Mouse (Mus musculus) heart, postnatal 14 days (tissue): ENCODE data around the gene Cog7. TPM values are rescaled to one million over a fixed set of nuclear protein-coding genes. Genes with fewer than 3 reads are reported as not detected.

Experiments
- DNase-seq, 2 experiments: peaks; one replicate each; pipeline ENCODE4 v3.0.0; 2021 to 2022
- intact Hi-C: fragments of 180-260 bp; cut with DNase I; formaldehyde crosslinking; loops from one replicate; pipeline ENCODE4 v1.15.1; 2025
- long read RNA-seq, 2 experiments: library from polyadenylated mRNA; stranded (forward); transcript quantifications; one replicate each; pipeline ENCODE4 v2.0.0; 2021
- total RNA-seq, 2 experiments: library from RNA; stranded (reverse); gene quantifications; 2 replicates each; pipeline ENCODE4 v1.2.3; 2021

Cog7 gene
- 10 to 100 TPM; 15.3 to 16.0 TPM for total RNA-seq
- long read RNA-seq, experiment 1, transcript Cog7-201 (17 exons, 2,902 nt), result major isoform, 6 of 23 reads
- long read RNA-seq, experiment 1, partial matches to known transcripts, result 10 of 23 reads
- long read RNA-seq, experiment 1, other reads (novel, unspliced or antisense), result 7 of 23 reads
- long read RNA-seq, experiment 2, partial matches to known transcripts, result 5 of 26 reads
- long read RNA-seq, experiment 2, other reads (novel, unspliced or antisense), result 18 of 26 reads

DNA sequence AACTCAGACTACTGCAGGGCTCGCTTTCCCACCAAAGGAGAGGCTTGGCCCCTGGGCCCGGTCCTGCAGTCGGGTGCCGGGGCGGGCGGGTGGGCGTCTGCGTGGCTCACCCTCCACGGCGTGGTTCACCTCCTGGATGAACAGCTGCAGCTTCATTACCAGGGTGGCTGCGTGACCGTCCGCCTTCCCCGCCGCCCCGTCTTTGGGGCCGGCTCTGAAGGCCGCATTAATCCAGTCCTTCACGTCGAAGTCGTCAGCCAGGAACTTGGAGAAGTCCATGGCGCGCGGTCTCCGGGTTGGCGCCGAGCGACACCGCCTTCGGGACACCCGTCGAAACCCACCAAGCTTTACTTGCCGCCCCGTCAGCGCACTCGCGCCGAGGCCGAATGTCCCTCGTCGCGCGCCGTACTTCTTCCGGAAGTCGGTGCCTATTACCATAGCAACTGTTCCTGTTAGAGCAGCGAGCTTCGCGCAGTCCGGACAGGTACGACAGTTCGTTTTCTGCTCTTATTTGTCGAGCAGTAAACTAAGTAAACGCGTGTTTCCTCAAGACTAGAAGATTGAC lies at the start of gene Cog7:
Cog7 (minus strand) TSS at position 405 of the 565 bp plus-strand sequence.
- intact Hi-C loops, result no loop called here
- DNase-seq, result peak; percentile 94 to 95

DNA sequence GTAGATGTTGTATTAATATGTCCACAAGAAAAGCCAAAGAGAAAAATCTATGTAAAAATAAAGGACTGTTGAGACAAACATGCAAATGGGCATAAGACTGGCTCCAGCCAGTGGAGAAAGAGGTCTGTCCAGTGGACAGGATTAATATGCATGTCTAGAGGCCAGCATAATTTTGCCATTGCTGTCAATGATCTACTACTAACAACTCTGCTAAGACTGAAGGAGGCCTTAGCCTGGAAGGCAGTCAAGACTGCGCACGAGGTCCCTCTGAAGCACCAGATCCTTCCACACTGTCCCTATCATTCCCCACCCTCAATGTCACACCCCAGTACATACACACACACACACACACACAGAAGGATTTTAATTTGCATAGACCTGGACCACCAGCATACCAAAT lies 40.6 kb upstream of the Cog7 start:
- DNase-seq, result no peak
- intact Hi-C loops, result no loop called here

- intact Hi-C loops, result no loop called here
- DNase-seq, result peak; percentile 87 to 93
These were observed 39.3 kb upstream of the Cog7 start, which contains the start of gene Gga2 for GRCm38 (mm10) chr7:122020667-122021354. TSS of gene Gga2 (minus strand) at chr7:122021222.

GRCm38 (mm10) chr7:122020273-122020666 lies 38.8 kb upstream of the Cog7 start:
- intact Hi-C loops, result no loop called here

GRCm38 (mm10) chr7:122018978-122019377 lies 37.5 kb upstream of the Cog7 start:
- DNase-seq, result no peak
- intact Hi-C loops, result no loop called here

More at GRCm38 (mm10) chr7:122020273-122020666, 38.8 kb upstream of the Cog7 start:
- no peak for DNase-seq

DNA sequence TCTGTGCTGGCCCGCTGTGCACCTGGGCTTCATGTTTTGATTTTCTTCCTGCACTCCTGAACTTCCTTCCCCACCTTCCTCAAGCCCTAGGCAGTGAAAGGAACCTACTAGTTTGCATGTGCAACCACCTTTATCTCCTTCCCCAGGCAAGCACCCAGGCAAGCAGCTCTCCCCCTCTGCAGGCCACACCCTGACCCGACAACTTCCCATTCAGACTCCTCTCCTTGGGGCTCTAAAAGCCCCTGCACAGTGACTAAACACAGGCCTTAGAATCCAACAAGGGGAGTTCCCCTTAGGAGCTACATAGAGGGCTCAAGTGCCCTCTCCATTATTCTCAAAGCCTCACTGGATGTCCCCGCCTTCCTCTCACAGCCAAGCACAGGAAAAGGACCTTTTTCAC lies 36.7 kb upstream of the Cog7 start:
- intact Hi-C loops, result no loop called here

GRCm38 (mm10) chr7:122015734-122016133 lies 34.2 kb upstream of the Cog7 start:
- intact Hi-C loops, result no loop called here
- peak; percentile 9 to 39 for DNase-seq

More for the DNA sequence above, 36.7 kb upstream of the Cog7 start:
- no peak for DNase-seq

GRCm38 (mm10) chr7:122015105-122015504 lies 33.6 kb upstream of the Cog7 start:
- intact Hi-C loops, result no loop called here
- peak; percentile 40 to 45 for DNase-seq

DNA sequence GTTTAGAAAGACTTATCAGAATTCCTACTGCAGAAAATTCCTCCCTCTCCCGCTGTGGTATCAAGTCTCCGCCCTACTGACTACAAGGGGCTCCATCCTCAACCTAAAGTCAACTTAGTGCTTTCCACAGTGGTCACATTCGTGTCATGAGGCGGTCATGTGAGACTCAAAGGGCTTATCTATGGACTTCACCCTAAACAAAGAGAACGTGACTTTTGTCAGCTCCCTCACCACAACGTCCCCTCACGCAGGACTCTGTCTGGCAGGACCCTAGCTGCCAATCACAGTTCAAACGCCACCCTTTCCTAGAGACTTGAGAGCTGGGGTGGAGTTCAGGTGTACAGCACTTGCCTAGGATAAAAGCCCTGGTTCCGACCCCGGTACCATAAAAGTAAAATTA lies 31.4 kb upstream of the Cog7 start:
- intact Hi-C loops, result no loop called here
- no peak for DNase-seq

- peak in 1 of 2 experiments; percentile 25 for DNase-seq
- intact Hi-C loops, result no loop called here
These were observed 30.9 kb upstream of the Cog7 start for GRCm38 (mm10) chr7:122012370-122012769.

DNA sequence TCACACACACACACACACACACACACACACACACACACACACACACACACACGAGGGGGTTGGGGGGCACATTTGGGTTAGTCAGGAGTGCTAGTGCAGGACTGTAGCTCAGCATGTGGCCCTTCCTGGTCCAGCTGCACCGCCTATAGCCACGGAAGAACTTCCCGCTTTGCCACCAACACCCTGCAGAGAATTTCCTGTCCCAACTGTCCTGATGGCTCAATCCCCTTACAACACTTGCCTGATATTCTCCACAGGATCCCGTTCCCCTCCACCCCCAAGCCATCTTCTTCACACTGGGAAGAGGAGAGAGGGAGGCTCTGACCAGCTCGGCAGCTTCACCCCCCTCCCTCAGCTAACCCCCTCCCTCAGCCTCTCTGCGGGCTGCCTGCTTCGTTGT lies 18.9 kb upstream of the Cog7 start:
- intact Hi-C loops, result no loop called here
- DNase-seq, result no peak

GRCm38 (mm10) chr7:121995961-121996360 lies 14.4 kb upstream of the Cog7 start:
- no peak for DNase-seq
- intact Hi-C loops, result no loop called here

- DNase-seq, result peak; percentile 49 to 62
- intact Hi-C loops, result no loop called here
These were observed 6.5 kb downstream of the Cog7 start for GRCm38 (mm10) chr7:121975031-121975430.

DNA sequence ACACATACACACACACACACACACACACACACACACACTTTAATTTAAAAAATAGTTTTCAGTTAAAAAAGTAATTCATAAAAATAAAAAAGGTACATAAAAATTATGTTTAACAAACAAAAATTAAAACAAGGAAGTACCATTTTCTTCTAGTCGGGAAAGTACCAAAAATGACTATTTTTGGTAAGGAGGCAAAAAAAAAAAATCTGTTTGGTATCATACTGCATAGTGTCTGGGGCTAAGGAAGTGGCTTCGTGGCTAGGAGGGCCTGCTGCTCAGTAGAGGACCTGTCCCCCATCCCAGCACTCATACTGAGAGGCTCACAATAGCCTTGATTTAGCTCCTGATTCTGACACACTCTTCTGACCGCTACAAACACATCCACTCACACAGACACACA lies 9.8 kb downstream of the Cog7 start:
- intact Hi-C loops, result no loop called here
- no peak for DNase-seq

GRCm38 (mm10) chr7:121970250-121970649 lies 11.3 kb downstream of the Cog7 start:
- DNase-seq, result no peak
- intact Hi-C loops, result no loop called here

DNA sequence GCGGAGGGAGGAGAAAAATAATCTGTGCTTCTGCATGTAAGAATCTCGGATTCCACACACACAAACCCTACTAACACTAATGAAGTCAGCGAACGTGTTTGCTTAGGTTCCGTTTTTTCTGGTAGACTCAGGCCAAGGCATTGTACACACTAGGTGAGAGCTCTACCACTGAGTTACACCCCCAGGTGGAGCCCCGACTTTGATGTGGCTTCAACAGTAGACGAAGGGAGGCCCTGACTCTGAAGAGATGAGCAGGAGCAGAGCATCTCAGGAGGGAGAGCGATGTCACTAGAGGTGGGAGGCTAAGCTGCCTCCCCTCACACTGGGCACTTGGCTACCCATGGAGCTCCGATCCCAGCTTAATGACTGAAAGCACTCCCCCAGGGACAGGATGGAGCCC lies 12.7 kb downstream of the Cog7 start:
- intact Hi-C loops, result no loop called here
- no peak for DNase-seq

- intact Hi-C loops, result no loop called here
- no peak for DNase-seq
These were observed 13.3 kb downstream of the Cog7 start for GRCm38 (mm10) chr7:121968242-121968641.

GRCm38 (mm10) chr7:121966169-121966568 lies 15.3 kb downstream of the Cog7 start:
- DNase-seq, result no peak
- intact Hi-C loops, result no loop called here

DNA sequence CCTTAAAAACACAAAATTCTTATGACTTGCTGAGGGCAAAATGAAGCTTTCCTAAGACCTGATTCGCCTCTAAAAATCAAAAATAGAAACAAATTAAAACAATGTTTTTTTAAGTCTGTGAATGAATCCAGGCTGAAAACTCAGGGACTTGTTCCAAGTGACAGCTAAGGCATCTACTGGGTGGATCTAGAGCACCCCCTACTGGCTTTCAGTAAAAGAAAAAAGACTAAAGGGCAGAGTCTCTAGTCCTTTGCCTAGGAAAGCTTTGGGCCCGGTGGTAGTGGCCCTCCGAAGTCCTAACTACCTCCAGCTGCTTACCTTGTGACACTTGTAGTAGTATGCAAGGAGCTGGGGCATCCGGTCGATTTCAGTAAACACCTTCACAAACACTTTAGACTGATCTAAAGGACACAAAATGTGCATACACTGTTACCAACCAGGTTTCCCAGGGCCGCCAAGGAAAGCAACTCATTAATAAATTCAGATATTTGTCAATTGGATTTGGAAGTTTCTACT lies 17.6 kb downstream of the Cog7 start:
- peak; percentile 39 to 62 for DNase-seq
- intact Hi-C loops, result loop anchor here (1.0 to 5.0 kb wide), 2 partner anchors 67 to 230 kb away; partner anchors contain the start of gene Scnn1g

- intact Hi-C loops, result loop anchor here (5.0 kb wide), 1 partner anchor 65 kb away; no protein-coding TSS in a partner anchor
- no peak for DNase-seq
These were observed 18.9 kb downstream of the Cog7 start for GRCm38 (mm10) chr7:121962571-121962959.

GRCm38 (mm10) chr7:121961913-121962570 lies 19.5 kb downstream of the Cog7 start:
- intact Hi-C loops, result loop anchor here (5.0 kb wide), 1 partner anchor 65 kb away; no protein-coding TSS in a partner anchor
- no peak for DNase-seq
